12 mouse cellular contexts compared by ENCODE assay signal in genomic region chr14:24262915-24263314, GRCm38 (mm10). TPM values are rescaled to one million over a fixed set of nuclear protein-coding genes. Genes with fewer than 3 reads are reported as not detected.
DNase-seq lines count a peak whose midpoint lies in the region; ATAC-seq and TF ChIP-seq lines count a peak whose summit lies in the region.
"Had no signal": no experiment of that assay in that cellular context is flagged by ENCODE, and none has a peak within 500 bp of the region (broad histone marks: within the 10 kb centered on the region; RNA-seq: fewer than 3 reads in every experiment).

No protein-coding gene starts in this region.

- peak; percentile 93 for DNase-seq in brain, embryonic 14.5 days (ENCODE audit: low read depth)
- DNase-seq in embryo, embryonic 11.5 days (ENCODE audit: low read depth, low spot score), result peak; percentile 83
- peak; percentile 80 for DNase-seq in hindbrain, embryonic 14.5 days (ENCODE audit: low spot score)
- DNase-seq in midbrain, embryonic 11.5 days (ENCODE audit: low spot score, missing footprints), result peak; percentile 89
- no peak for DNase-seq in heart, adult 11 months
- DNase-seq in heart, postnatal 36 days, result no peak
- DNase-seq: cerebellum, adult 9-10 months had no signal

- WGBS in hindbrain, embryonic 14.5 days, result 30% methylated on average over 2 of the region's 2 CpGs
- 55% methylated on average over 2 of the region's 2 CpGs for WGBS in midbrain, embryonic 11.5 days

- H3K9me3 ChIP-seq in hindbrain, embryonic 14.5 days (ENCODE audit: control insufficient read depth, low read length), result no peaks in the 10 kb centered on the region
- no peaks in the 10 kb centered on the region for H3K9me3 ChIP-seq in midbrain, embryonic 11.5 days (ENCODE audit: control insufficient read depth, low read length)
- H3K9me3 ChIP-seq: liver, embryonic 15.5 days had no signal

- TF ChIP-seq POLR2A in brain, embryonic 14.5 days (IDR thresholded peaks at IDR 0.05; ENCODE audit: borderline replicate concordance, extremely low read depth, insufficient read depth, insufficient read length, poor library complexity, severe bottlenecking), result no peak

- H3K9ac ChIP-seq in hindbrain, embryonic 14.5 days, result no peak overlapping the region
- H3K9ac ChIP-seq in midbrain, embryonic 11.5 days (ENCODE audit: low read length), result no peak overlapping the region
- H3K9ac ChIP-seq: liver, embryonic 15.5 days had no signal

- H3K4me1 ChIP-seq in hindbrain, embryonic 14.5 days (replicated peaks; ENCODE audit: control insufficient read depth, insufficient read depth, low read length), result peaks cover 24% of the 10 kb centered on the region
- H3K4me1 ChIP-seq in midbrain, embryonic 11.5 days (ENCODE audit: control insufficient read depth, insufficient read depth, low read length), result peaks cover 10% of the 10 kb centered on the region
- H3K4me1 ChIP-seq: liver, embryonic 15.5 days had no signal

- no peak overlapping the region for H3K4me2 ChIP-seq in hindbrain, embryonic 14.5 days (replicated peaks)
- H3K4me2 ChIP-seq in midbrain, embryonic 11.5 days, result no peak overlapping the region
- H3K4me2 ChIP-seq: liver, embryonic 15.5 days had no signal

- H3K27me3 ChIP-seq in hindbrain, embryonic 14.5 days (ENCODE audit: control insufficient read depth, insufficient read depth, low read length), result no peaks in the 10 kb centered on the region
- H3K27me3 ChIP-seq in midbrain, embryonic 11.5 days (ENCODE audit: control insufficient read depth, insufficient read depth, low read length), result no peaks in the 10 kb centered on the region
- H3K27me3 ChIP-seq: liver, embryonic 15.5 days; Patski had no signal

- no peak for TF ChIP-seq CTCF in brain, embryonic 14.5 days (IDR thresholded peaks at IDR 0.05; ENCODE audit: borderline replicate concordance, extremely low read depth, insufficient read depth, insufficient read length)

- H3K27ac ChIP-seq in hindbrain, embryonic 14.5 days, result peak overlapping the region; percentile 81
- no peak overlapping the region for H3K27ac ChIP-seq in midbrain, embryonic 11.5 days (ENCODE audit: low read depth, low read length)
- H3K27ac ChIP-seq: liver, embryonic 15.5 days had no signal

- no peaks in the 10 kb centered on the region for H3K36me3 ChIP-seq in hindbrain, embryonic 14.5 days (replicated peaks; ENCODE audit: control insufficient read depth, insufficient read depth)
- no peaks in the 10 kb centered on the region for H3K36me3 ChIP-seq in midbrain, embryonic 11.5 days (ENCODE audit: control insufficient read depth, insufficient read depth, low read length)
- H3K36me3 ChIP-seq: liver, embryonic 15.5 days had no signal

- peak; percentile 90 for ATAC-seq in hindbrain, embryonic 14.5 days (ENCODE audit: low FRiP score)
- peak; percentile 61; the same call in 1 of the 2 replicates for ATAC-seq in midbrain, embryonic 11.5 days (ENCODE audit: low FRiP score)
- ATAC-seq in cerebellum, adult (ENCODE audit: insufficient number of reproducible peaks, low FRiP score, low TSS enrichment), result no peak
- no peak for ATAC-seq in megakaryocyte progenitor cell, adult 5-6 weeks (replicated peaks; ENCODE audit: poor library complexity)
- ATAC-seq: Patski had no signal

- H3K4me3 ChIP-seq in hindbrain, embryonic 14.5 days (replicated peaks; ENCODE audit: low read length), result no peak overlapping the region
- H3K4me3 ChIP-seq in midbrain, embryonic 11.5 days (ENCODE audit: low read depth, low read length), result no peak overlapping the region
- H3K4me3 ChIP-seq: liver, embryonic 15.5 days had no signal

- intact Hi-C loops in heart, postnatal 36 days (cut with DNase I), result no loop called here

RNA-seq across cellular contexts. Expression of gene Dlg5, which starts 17.2 kb away (rescaled TPM):
- polyA plus RNA-seq in brain, embryonic 14.5 days (2012; rRNA removed), result 70.6 and 89.3 TPM in 2 replicates
- 32.5 TPM in 2 replicates for polyA plus RNA-seq in hindbrain, embryonic 14.5 days (2014; fragmentation: Nextera tagmentation; extraction: Ambion mirVana)
- 19.3 and 20.5 TPM in 2 replicates for polyA plus RNA-seq in midbrain, embryonic 11.5 days (2014; fragmentation: Nextera tagmentation; extraction: Ambion mirVana)
- 1 to 10 TPM; 7.9 to 9.2 TPM for total RNA-seq in heart, postnatal 36 days (2021)
- not detected in 2 replicates for total RNA-seq in megakaryocyte progenitor cell, adult 5-6 weeks (2015)
- total RNA-seq in megakaryocyte progenitor cell, adult 5-6 weeks (2017), result 1.1 TPM in 1 of 2 replicates, not detected in the other

RNA-seq across cellular contexts. Expression of gene E330034G19Rik, which starts 30.1 kb away (rescaled TPM):
- 0.10 TPM in 1 of 2 replicates, not detected in the other for polyA plus RNA-seq in brain, embryonic 14.5 days (2012; rRNA removed)
- polyA plus RNA-seq in hindbrain, embryonic 14.5 days (2014; fragmentation: Nextera tagmentation; extraction: Ambion mirVana), result not detected in 2 replicates
- not detected in 2 replicates for polyA plus RNA-seq in midbrain, embryonic 11.5 days (2014; fragmentation: Nextera tagmentation; extraction: Ambion mirVana)
- not detected for total RNA-seq in heart, postnatal 36 days (2021)
- not detected in 2 replicates for total RNA-seq in megakaryocyte progenitor cell, adult 5-6 weeks (2015)
- total RNA-seq in megakaryocyte progenitor cell, adult 5-6 weeks (2017), result not detected in 2 replicates
- polyA plus RNA-seq: heart, embryonic 14.5 days; liver, embryonic 15.5 days; Patski had no signal

Comparison
In these comparisons a context has a peak if more than half of its experiments do, and no peak if none do; other contexts are left out.
1. DNase-seq: peak in brain, embryonic 14.5 days (single experiment), embryo, embryonic 11.5 days (single experiment), hindbrain, embryonic 14.5 days (single experiment) and midbrain, embryonic 11.5 days (single experiment); none in heart, adult 11 months (single experiment) and heart, postnatal 36 days (0 of 2).
2. ATAC-seq: peak in hindbrain, embryonic 14.5 days (single experiment) and midbrain, embryonic 11.5 days (single experiment); none in cerebellum, adult (single experiment) and megakaryocyte progenitor cell, adult 5-6 weeks (single experiment).